Comparison of ENCODE assay signal across 14 mouse cellular contexts in the genomic region with DNA sequence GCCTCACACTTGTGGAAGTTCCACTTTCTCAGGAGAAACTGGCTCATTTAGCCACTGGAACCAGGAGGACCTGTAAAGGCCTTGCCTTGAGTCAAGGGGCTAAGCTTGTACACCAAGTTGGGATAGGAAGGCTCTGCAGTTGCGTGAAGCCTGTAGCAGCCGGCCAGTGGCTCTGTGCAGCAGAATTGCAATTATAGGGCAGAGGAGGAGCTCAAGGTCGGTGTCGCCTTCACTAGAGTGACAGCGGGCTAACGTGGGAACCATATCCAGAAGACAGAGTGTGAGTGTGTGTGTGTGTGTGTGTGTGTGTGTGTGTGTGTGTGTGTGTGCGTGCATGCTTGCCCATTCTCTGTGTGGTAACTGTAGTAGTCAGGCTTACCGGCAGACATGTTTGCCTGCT. TPM values are rescaled to one million over a fixed set of nuclear protein-coding genes. Genes with fewer than 3 reads are reported as not detected.
DNase-seq lines count a peak whose midpoint lies in the region; ATAC-seq and TF ChIP-seq lines count a peak whose summit lies in the region.
"Had no signal": no experiment of that assay in that cellular context is flagged by ENCODE, and none has a peak within 500 bp of the region (broad histone marks: within the 10 kb centered on the region; RNA-seq: fewer than 3 reads in every experiment).

No protein-coding gene starts in this region.

- TF ChIP-seq POLR2A in ES-Bruce4 (IDR thresholded peaks at IDR 0.05; ENCODE audit: insufficient read depth, low read length) = no peak

- no peak for TF ChIP-seq EP300 in ES-Bruce4 (IDR thresholded peaks at IDR 0.05; ENCODE audit: insufficient read depth, low read depth, low read length)

- peaks cover 86% of the 10 kb centered on the region for H3K4me1 ChIP-seq in erythroblast, embryonic 14.5 days (ENCODE audit: control insufficient read depth)
- H3K4me1 ChIP-seq in ES-Bruce4 (ENCODE audit: control insufficient read depth, insufficient read depth, low read length) = peaks cover 7% of the 10 kb centered on the region
- peaks cover 19% of the 10 kb centered on the region for H3K4me1 ChIP-seq in intestine, postnatal 0 days (replicated peaks; ENCODE audit: control insufficient read depth, insufficient read depth, low read length)

- no peak overlapping the region for H3K9ac ChIP-seq in ES-Bruce4 (ENCODE audit: low read depth, poor library complexity, severe bottlenecking)
- no peak overlapping the region for H3K9ac ChIP-seq in intestine, postnatal 0 days (ENCODE audit: low read depth, low read length)
- H3K9ac ChIP-seq: forebrain, postnatal 0 days; hindbrain, embryonic 14.5 days; neural tube, embryonic 15.5 days had no signal

- peak overlapping the region; percentile 99 for H3K4me3 ChIP-seq in erythroblast, embryonic 14.5 days (replicated peaks)
- H3K4me3 ChIP-seq in layer of hippocampus, adult 2 months = no peak overlapping the region
- H3K4me3 ChIP-seq in ES-Bruce4 (ENCODE audit: low read depth, low read length) = no peak overlapping the region
- H3K4me3 ChIP-seq in intestine, postnatal 0 days (ENCODE audit: low read depth, low read length) = no peak overlapping the region
- H3K4me3 ChIP-seq: neural tube, embryonic 15.5 days had no signal

- H3K27me3 ChIP-seq in erythroblast, embryonic 14.5 days (ENCODE audit: control insufficient read depth) = no peaks in the 10 kb centered on the region; the same call in 1 of the 2 replicates
- no peaks in the 10 kb centered on the region for H3K27me3 ChIP-seq in ES-Bruce4 (ENCODE audit: control insufficient read depth, insufficient read depth, low read length, poor library complexity, severe bottlenecking)
- H3K27me3 ChIP-seq in intestine, postnatal 0 days (replicated peaks; ENCODE audit: control insufficient read depth, insufficient read depth, low read length) = no peaks in the 10 kb centered on the region
- H3K27me3 ChIP-seq: neural tube, embryonic 15.5 days had no signal

- no peak for TF ChIP-seq CTCF in layer of hippocampus, adult 2 months (conservative IDR thresholded peaks at IDR 0.05)
- no peak for TF ChIP-seq CTCF in ES-Bruce4 (IDR thresholded peaks at IDR 0.05; ENCODE audit: low read depth, low read length)
- no peak for TF ChIP-seq CTCF in intestine, postnatal 0 days (IDR thresholded peaks at IDR 0.05; ENCODE audit: low read depth)

- no peaks in the 10 kb centered on the region for H3K9me3 ChIP-seq in erythroblast, embryonic 14.5 days (ENCODE audit: control insufficient read depth, low read length)
- H3K9me3 ChIP-seq in ES-Bruce4 (replicated peaks; ENCODE audit: control insufficient read depth, insufficient read depth, low read length, poor library complexity, severe bottlenecking) = no peaks in the 10 kb centered on the region
- no peaks in the 10 kb centered on the region for H3K9me3 ChIP-seq in intestine, postnatal 0 days (ENCODE audit: control insufficient read depth)
- H3K9me3 ChIP-seq: neural tube, embryonic 15.5 days had no signal

- H3K4me2 ChIP-seq in intestine, postnatal 0 days (replicated peaks; ENCODE audit: low read depth) = no peak overlapping the region
- H3K4me2 ChIP-seq: hindbrain, embryonic 14.5 days; neural tube, embryonic 15.5 days had no signal

- 68% methylated on average over 8 of the region's 8 CpGs for WGBS in intestine, postnatal 0 days

- no peak for ATAC-seq in erythroblast, adult 5-6 weeks (replicated peaks; ENCODE audit: low FRiP score, poor library complexity, severe bottlenecking)
- ATAC-seq in intestine, postnatal 0 days = no peak
- ATAC-seq: forebrain, postnatal 0 days had no signal

- H3K27ac ChIP-seq in layer of hippocampus, adult 2 months = peak overlapping the region; percentile 4; the same call in 1 of the 2 replicates
- H3K27ac ChIP-seq in ES-Bruce4 (ENCODE audit: insufficient read depth, low read length) = peak overlapping the region; percentile 2; the same call in 1 of the 2 replicates
- peak overlapping the region; percentile 50; the same call in 1 of the 2 replicates for H3K27ac ChIP-seq in intestine, postnatal 0 days (ENCODE audit: low read depth, low read length)
- H3K27ac ChIP-seq: hindbrain, embryonic 14.5 days; neural tube, embryonic 15.5 days had no signal

- DNase-seq in layer of hippocampus, adult 2 months (ENCODE audit: low spot score in 2 of 2) = no peak
- no peak for DNase-seq in layer of hippocampus, postnatal 14 days (ENCODE audit: low spot score in 2 of 2)
- DNase-seq in retina, embryonic 14.5 days (ENCODE audit: low spot score) = no peak
- DNase-seq: cerebellum, adult 9-10 months; gastrocnemius, postnatal 10 days; kidney, adult 2 months; kidney, postnatal 36 days had no signal

- H3K36me3 ChIP-seq in erythroblast, embryonic 14.5 days (ENCODE audit: control insufficient read depth) = peaks cover 92% of the 10 kb centered on the region
- H3K36me3 ChIP-seq in ES-Bruce4 (ENCODE audit: control insufficient read depth, insufficient read depth, low read length, poor library complexity, severe bottlenecking) = peaks cover 49% of the 10 kb centered on the region
- H3K36me3 ChIP-seq in intestine, postnatal 0 days (ENCODE audit: control insufficient read depth, insufficient read depth) = peaks cover 40% of the 10 kb centered on the region
- H3K36me3 ChIP-seq: neural tube, embryonic 15.5 days had no signal

RNA-seq across cellular contexts. Expression of a gene that starts 12.4 kb away (rescaled TPM):
- polyA plus RNA-seq in erythroblast, embryonic 14.5 days (2012) = 79.3 and 88.0 TPM in 2 replicates
- total RNA-seq in erythroblast, adult 5-6 weeks (2015; ENCODE audit: low replicate concordance) = 207 and 277 TPM in 2 replicates
- 170 and 195 TPM in 2 replicates for total RNA-seq in erythroblast, adult 5-6 weeks (2017; ENCODE audit: low replicate concordance)
- 10 to 100 TPM; 55.0 to 55.2 TPM for total RNA-seq in layer of hippocampus, adult 2 months (2021)
- total RNA-seq in layer of hippocampus, postnatal 14 days (2021) = 10 to 100 TPM; 46.4 TPM
- polyA plus RNA-seq in ES-Bruce4 (2011; ENCODE audit: insufficient read depth, insufficient read length, low read depth, missing spikeins) = 108 and 112 TPM in 2 replicates
- 76.9 and 79.3 TPM in 2 replicates for polyA plus RNA-seq in intestine, postnatal 0 days (2015; fragmentation: Nextera tagmentation; extraction: Ambion mirVana)
